Mouse (Mus musculus) liver, adult 2 months (tissue): ENCODE measurements around the gene Sdr9c7.

Experiments used
- CTCF ChIP-seq: fragments of 200-500 bp; IDR thresholded peaks from 2 replicates; pipeline ENCODE4 v1.5.1; 2011; ENCODE audit warnings: low read depth, low read length, control low read depth
- POLR2A ChIP-seq: fragments of 200-500 bp; IDR thresholded peaks from 2 replicates; pipeline ENCODE4 v1.6.1; 2011; ENCODE audit warnings: low read length, control low read depth; ENCODE audit not compliant: insufficient read depth; ENCODE audit errors: extremely low read depth

GRCm38 (mm10) chr10:127866232-127866631 lies 32.1 kb upstream of the Sdr9c7 start, which contains the start of gene Rdh16f2:
- no peak for TF ChIP-seq CTCF
- no peak for TF ChIP-seq POLR2A
